Mouse (Mus musculus) liver, postnatal 0 days (tissue): ENCODE results near the gene Gdi1.

Experiments used
- CTCF ChIP-seq: sonication (generic); IDR thresholded peaks from 2 replicates; pipeline ENCODE4 v1.5.1; 2016; ENCODE audit warnings: antibody characterized with exemption, low read depth
- EP300 ChIP-seq: IDR thresholded peaks from 2 replicates; pipeline ENCODE4 v1.6.1; 2016; ENCODE audit warnings: antibody characterized with exemption, low read depth, mild to moderate bottlenecking

DNA sequence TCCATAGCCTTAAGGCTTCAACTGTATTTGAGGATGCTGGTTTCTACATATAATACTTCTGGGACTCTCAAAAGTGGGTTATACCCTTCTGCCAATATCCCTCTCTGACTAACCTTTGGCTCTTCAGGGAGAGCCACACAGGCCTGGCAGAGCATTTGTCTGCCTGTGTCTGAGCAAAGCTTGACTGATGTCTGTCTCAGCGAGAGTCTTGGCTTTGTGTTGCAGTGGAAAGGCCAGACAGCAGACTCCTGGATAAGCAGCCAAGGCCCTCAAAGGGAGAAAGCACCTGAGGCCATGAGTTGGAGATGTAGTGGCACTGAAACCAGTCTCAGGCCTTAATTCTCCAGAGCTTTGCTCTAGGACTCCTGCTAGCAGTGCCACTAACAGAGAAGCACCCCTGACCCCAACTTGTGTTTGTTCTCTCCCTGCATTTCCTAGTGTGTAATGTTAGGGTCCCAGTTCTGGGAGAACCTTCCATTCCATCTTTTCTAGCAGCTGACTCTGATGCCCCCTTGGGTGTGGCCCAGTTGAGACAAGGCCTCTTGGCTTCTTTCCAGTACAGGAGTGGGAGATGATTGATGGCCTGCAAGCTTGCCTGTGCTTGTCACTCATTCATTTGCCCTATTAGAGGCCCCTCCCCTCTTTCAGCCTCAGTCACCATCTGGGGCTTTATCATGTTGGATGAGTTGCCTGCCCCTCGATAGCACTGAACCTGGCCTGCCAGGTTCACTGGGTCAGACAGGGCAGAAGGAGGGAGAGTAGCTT, 25.6 kb downstream of the Gdi1 start:
- no peak for TF ChIP-seq CTCF
- no peak for TF ChIP-seq EP300
